Mouse (Mus musculus) limb, embryonic 15.5 days (tissue): ENCODE data around the gene Drg1. TPM values are rescaled to one million over a fixed set of nuclear protein-coding genes. Genes with fewer than 3 reads are reported as not detected.
"Not testable (repeated sequence)": the region's sequence is repeated elsewhere in the genome, so short reads cannot be mapped to it uniquely, and the experiment has no call there.

ENCODE experiments used
- ATAC-seq: fragments of 200-750 bp; cut with Nextera tagmentation; 2 replicates; pipeline ENCODE4 v1.8.0; 2017; ENCODE audit warnings: low read depth, moderate TSS enrichment; ENCODE audit not compliant: insufficient number of reproducible peaks, low FRiP score, low TSS enrichment
- H3K27ac ChIP-seq: fragments of 300-500 bp; sonication (generic); 2 replicates; pipeline ENCODE4 v1.5.1; 2015; ENCODE audit warnings: moderate library complexity, mild to moderate bottlenecking, inconsistent platforms
- H3K27me3 ChIP-seq: fragments of 300-500 bp; sonication (generic); 2 replicates; pipeline ENCODE4 v1.6.1; 2015; ENCODE audit warnings: inconsistent platforms
- H3K36me3 ChIP-seq: fragments of 300-500 bp; sonication (generic); 2 replicates; pipeline ENCODE4 v1.6.1; 2015; ENCODE audit warnings: inconsistent platforms
- H3K4me1 ChIP-seq: fragments of 300-500 bp; sonication (generic); 2 replicates; pipeline ENCODE4 v1.6.1; 2015; ENCODE audit warnings: inconsistent platforms
- H3K4me2 ChIP-seq: fragments of 300-500 bp; sonication (generic); 2 replicates; pipeline ENCODE4 v1.6.1; 2015; ENCODE audit warnings: mild to moderate bottlenecking, inconsistent platforms
- H3K4me3 ChIP-seq: fragments of 300-500 bp; sonication (generic); 2 replicates; pipeline ENCODE4 v1.5.1; 2015; ENCODE audit warnings: mild to moderate bottlenecking, inconsistent platforms
- H3K9ac ChIP-seq: fragments of 300-500 bp; sonication (generic); 2 replicates; pipeline ENCODE4 v1.6.1; 2015; ENCODE audit warnings: inconsistent platforms
- H3K9me3 ChIP-seq: fragments of 300-500 bp; sonication (generic); 2 replicates; pipeline ENCODE4 v1.6.1; 2016; ENCODE audit warnings: inconsistent platforms
- WGBS: fragments of 180-500 bp; shearing (Covaris S2); methylation state at CpG from one replicate; pipeline ENCODE4 v1.1.7; 2015; 5-methylcytosine and 5-hydroxymethylcytosine counted together
- polyA plus RNA-seq: library from polyadenylated mRNA; unstranded; fragments of >200 nt; fragmentation: Nextera tagmentation; extraction: Ambion mirVana; gene quantifications from 2 replicates; pipeline ENCODE4 v1.2.1, GENCODE M21; 2015

Gene Drg1
- polyA plus RNA-seq, 1 experiment from 2014 or later, result 191 TPM

DNA sequence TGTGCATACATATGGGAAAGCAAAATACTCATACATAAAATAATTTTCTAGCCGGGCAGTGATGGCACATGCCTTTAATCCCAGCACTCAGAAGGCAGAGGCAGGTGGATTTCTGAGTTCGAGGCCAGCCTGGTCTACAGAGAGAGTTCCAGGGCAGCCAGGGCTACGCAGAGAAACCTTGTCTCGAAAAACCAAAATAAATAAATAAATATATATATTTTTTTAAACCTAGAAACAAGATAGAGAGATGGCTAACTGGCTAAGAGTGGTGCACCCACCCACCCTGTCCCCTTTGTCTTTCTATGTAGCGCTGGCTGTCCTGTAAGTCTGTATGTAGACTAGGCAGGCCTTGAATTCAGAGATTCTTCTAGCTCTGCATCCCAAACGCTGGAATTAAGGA, 93.7 kb downstream of the Drg1 start:
- WGBS, result 58% methylated on average over 6 of the region's 6 CpGs
- H3K4me3 ChIP-seq, H3K36me3 ChIP-seq, H3K4me2 ChIP-seq, H3K27me3 ChIP-seq, H3K4me1 ChIP-seq, H3K27ac ChIP-seq, H3K9ac ChIP-seq, ATAC-seq: not testable (repeated sequence)
- peaks cover 13% of the 10 kb centered on the region for H3K9me3 ChIP-seq

DNA sequence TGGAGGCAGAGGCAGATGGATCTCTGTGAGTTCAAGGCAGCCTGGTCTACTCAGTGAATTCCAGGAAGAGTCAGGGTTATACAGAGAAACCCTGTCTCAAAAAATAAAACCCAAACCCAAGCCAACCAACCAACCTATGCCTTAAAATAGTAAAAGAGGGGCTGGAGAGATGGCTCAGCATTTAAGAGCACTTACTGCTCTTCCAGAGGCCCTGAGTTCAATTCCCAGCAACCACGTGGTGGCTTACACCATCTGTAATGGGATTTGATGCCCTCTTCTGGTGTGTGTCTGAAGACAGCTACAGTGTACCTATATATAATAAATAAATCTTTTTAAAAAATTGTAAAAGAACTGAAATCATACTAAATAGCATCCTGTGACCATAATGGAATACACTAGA, 94.3 kb downstream of the Drg1 start:
- H3K4me3 ChIP-seq, ATAC-seq, H3K27ac ChIP-seq, H3K4me2 ChIP-seq, H3K27me3 ChIP-seq, H3K36me3 ChIP-seq, H3K4me1 ChIP-seq, H3K9ac ChIP-seq: not testable (repeated sequence)
- 68% methylated on average over 1 of the region's 1 CpGs for WGBS
- H3K9me3 ChIP-seq, result peaks cover 14% of the 10 kb centered on the region

DNA sequence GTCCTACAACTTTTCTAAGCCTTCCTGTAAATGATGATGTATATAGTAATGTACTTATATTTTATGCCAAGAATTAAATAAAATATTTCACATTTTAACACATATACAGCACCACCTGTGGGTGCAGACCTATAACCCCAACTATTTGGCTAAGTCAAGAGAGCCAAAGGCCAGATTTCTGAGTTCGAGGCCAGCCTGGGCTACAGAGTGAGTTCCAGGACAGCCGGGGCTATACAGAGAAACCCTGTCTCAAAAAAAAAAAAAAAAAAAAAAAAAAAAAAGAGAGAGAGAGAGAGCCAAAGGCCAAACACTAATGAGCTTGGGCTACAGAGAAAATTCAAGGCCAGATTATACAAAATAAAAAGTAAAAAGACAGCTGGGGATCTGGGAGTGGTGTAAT, 97.2 kb downstream of the Drg1 start:
- not testable (repeated sequence) for H3K27ac ChIP-seq, H3K4me3 ChIP-seq, H3K36me3 ChIP-seq, H3K9ac ChIP-seq, H3K4me2 ChIP-seq, H3K27me3 ChIP-seq, H3K4me1 ChIP-seq
- 76% methylated on average over 2 of the region's 2 CpGs for WGBS
- H3K9me3 ChIP-seq, result peaks cover 17% of the 10 kb centered on the region
- peak; percentile 61 for ATAC-seq

DNA sequence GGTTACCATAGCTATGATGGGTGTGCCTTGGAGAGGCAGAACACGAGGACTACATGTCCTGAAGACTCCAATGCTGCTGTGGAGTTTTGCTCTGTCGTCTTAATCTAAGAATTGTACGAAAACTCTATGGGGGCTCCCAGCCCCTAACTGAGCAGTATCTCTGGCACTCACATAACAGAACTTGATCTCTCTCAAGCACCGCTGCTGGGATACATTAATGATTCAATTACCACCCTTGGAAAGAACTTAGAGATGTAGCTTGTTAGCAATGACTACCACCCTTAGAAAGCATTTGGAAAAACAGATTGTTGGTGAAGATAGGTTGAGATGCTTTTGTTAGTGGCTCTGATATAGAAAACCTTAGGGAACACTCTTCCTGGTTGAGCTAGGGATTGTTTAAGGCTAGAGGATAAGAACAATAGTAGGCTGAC, 98.6 kb downstream of the Drg1 start:
- H3K9me3 ChIP-seq, result peaks cover 10% of the 10 kb centered on the region
- not testable (repeated sequence) for H3K4me3 ChIP-seq, ATAC-seq, H3K4me1 ChIP-seq, H3K27me3 ChIP-seq, H3K36me3 ChIP-seq, H3K4me2 ChIP-seq, H3K27ac ChIP-seq, H3K9ac ChIP-seq
- 71% methylated on average over 4 of the region's 4 CpGs for WGBS

DNA sequence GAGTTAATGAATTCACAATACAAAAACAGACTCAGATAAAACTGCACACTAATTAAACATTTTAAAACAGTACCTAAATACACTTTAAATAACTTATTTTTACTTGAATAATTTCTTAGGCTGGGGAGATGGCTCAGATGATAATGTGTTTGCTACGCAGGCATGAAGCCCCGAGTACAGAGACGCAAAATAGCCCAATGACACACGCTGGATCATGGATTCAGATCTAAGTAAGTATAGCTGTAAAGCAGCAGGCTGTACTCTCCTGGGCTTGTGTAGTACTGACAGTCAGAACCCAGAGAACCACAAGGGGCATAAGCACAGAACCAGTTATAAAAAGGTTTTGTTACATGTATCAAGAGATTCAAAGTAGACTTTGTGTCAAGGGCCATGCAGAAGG, 99.1 kb downstream of the Drg1 start:
- H3K4me3 ChIP-seq, ATAC-seq, H3K27ac ChIP-seq, H3K9ac ChIP-seq, H3K27me3 ChIP-seq, H3K4me1 ChIP-seq, H3K4me2 ChIP-seq, H3K36me3 ChIP-seq: not testable (repeated sequence)
- WGBS, result 88% methylated on average over 4 of the region's 4 CpGs
- peaks cover 15% of the 10 kb centered on the region for H3K9me3 ChIP-seq

DNA sequence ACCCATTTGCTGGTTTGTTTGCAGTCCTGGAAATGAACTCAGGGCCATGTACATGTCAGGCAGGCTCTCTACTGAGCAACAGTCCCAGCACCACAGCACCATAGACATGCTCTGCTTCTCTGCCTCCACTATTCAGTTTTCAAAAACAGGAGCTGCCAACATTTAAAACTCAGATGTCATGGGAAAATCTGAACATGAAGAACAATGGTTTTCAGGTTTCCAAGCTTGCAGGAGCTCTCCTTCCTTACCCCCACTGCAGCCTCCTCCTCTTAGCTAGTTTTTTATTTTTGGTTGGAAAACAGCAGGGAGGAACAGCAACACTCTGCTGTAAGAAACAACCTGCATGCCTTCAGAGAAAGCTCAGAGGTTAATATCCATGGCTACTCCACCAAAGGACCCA, 99.9 kb downstream of the Drg1 start:
- peaks cover 18% of the 10 kb centered on the region for H3K9me3 ChIP-seq
- H3K4me3 ChIP-seq, H3K4me2 ChIP-seq, ATAC-seq, H3K4me1 ChIP-seq, H3K9ac ChIP-seq, H3K27me3 ChIP-seq, H3K27ac ChIP-seq, H3K36me3 ChIP-seq: not testable (repeated sequence)

DNA sequence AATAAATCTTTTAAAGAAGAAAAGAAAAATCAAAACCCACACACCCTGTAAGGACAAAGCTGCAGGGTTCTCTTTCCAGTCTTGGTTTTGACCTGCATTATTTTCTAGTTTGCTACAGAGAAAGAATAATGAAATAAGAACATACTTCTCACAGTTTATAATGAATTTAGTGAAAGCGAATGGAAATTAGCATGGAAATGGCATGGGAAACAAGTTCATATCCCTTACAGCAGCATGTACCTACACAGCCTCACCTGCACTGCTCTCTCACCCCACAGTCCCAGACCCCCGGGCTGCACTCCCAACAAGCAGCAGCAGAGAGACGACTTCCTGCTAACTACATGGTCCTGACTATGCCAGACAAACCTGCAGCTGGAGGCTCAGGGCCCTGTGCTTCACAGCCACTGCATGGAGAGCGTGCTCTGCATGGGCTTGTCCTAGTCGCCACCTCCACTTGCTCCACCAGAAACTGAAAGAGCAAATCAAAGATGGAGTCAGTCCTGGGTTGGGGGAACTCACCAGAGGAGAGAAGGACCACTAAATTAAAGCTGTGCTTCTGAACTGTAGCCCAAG, 100.9 kb downstream of the Drg1 start:
- H3K4me1 ChIP-seq, result not testable (repeated sequence)
- WGBS, result 69% methylated on average over 3 of the region's 5 CpGs

DNA sequence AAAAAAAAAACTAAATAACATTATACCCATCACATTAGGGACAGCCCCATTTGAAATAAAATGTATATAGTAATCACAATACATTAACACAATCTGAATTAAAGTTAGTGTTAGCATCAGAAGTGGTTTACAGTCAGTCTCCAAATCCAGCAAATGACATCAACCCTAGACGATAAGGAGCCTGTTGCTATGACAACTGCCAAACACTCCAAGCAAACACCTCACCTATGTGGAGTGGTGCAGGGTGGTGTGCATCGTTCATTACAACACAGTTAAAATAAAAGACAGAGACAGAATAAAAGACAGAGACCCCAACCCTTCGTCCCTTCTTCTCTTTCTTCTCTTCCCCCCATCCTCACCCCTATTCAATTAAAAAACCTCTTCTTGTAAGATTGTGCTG, 102.6 kb downstream of the Drg1 start:
- not testable (repeated sequence) for H3K36me3 ChIP-seq, H3K9ac ChIP-seq, H3K4me1 ChIP-seq, H3K27ac ChIP-seq, H3K4me2 ChIP-seq, H3K27me3 ChIP-seq, ATAC-seq, H3K4me3 ChIP-seq
- peaks cover 19% of the 10 kb centered on the region for H3K9me3 ChIP-seq
- 67% methylated on average over 3 of the region's 3 CpGs for WGBS

More for the DNA sequence above, 100.9 kb downstream of the Drg1 start:
- ATAC-seq, result peak; percentile 32
- H3K27ac ChIP-seq, H3K27me3 ChIP-seq, H3K4me3 ChIP-seq, H3K4me2 ChIP-seq, H3K36me3 ChIP-seq, H3K9ac ChIP-seq: not testable (repeated sequence)
- H3K9me3 ChIP-seq, result peaks cover 19% of the 10 kb centered on the region

DNA sequence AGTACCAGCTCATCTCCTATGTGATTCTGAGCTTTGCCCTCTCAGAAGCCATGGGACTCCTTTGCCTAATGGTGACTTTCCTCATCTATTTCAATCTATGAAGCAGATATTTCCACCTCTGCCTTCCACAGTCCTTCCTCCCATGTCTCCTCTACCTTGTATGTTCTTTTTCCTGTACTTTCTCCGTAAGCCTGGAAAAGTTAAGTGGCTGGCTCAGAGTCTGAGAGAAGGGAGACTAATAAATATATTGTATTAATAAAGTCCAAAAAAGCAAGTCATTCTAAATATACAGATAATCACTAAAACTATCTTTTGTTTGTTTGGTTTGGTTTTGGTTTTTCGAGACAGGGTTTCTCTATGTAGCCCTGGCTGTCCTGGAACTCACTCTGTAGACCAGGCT, 103.1 kb downstream of the Drg1 start:
- not testable (repeated sequence) for H3K27ac ChIP-seq, H3K36me3 ChIP-seq, H3K4me3 ChIP-seq, H3K27me3 ChIP-seq, H3K4me2 ChIP-seq, ATAC-seq, H3K4me1 ChIP-seq, H3K9ac ChIP-seq
- peaks cover 19% of the 10 kb centered on the region for H3K9me3 ChIP-seq
- WGBS, result 86% methylated on average over 2 of the region's 2 CpGs

DNA sequence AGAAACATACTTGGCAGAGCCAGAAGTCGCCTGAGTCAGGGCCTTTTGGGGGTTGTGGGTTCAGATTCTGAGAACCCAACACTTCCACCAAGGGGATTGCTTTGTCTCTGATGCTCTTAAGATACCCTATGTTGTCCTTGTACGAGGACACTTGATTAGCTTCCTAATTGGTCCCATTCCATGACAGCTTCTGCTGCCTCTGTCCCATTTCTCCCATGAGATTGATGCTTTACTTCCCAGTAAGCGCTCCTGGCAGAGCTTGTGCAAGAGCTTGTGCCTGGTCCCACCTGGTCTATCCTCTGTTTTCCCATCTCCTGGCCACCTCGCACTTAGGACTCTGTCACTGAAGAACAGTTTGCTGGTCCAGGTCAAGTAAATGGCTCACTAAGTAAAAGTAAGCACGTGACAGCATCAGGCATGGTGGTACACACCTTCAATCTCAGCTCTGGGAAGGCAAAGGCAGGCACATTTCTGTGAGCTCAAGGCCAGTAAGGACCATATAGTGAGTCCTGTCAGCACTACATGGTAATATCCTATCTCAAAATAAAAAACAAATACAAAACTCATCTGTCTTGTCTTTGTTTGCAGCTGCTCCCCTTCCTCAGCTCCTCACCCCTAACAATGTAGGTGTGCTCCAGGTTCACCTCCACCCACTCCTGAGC, 103.8 kb downstream of the Drg1 start:
- peak; percentile 50; the same call in 1 of the 2 replicates for ATAC-seq
- H3K4me1 ChIP-seq, result not testable (repeated sequence)
- 66% methylated on average over 5 of the region's 5 CpGs for WGBS

DNA sequence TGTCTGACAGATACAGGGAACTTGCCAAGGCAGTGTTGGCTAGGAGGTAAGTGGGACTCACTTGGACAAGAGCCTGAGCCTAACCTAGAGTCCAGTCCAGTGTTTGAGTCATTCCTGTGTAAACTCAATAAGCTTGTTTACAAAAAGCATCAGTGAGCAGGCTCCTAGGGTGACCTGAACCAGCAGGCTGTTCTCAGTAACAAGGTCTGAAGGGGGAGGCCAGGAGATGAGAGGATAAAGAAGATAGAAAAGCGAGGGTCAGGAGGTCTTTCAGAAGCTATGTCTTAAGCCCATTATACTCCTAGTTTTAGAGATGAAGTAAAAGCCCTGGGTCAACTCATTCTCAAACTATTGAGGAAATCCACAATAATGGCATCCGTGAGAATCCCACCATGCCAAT, 104.8 kb downstream of the Drg1 start:
- not testable (repeated sequence) for H3K4me2 ChIP-seq, H3K27ac ChIP-seq, H3K36me3 ChIP-seq, ATAC-seq, H3K27me3 ChIP-seq, H3K4me3 ChIP-seq, H3K9ac ChIP-seq, H3K4me1 ChIP-seq
- H3K9me3 ChIP-seq, result peaks cover 16% of the 10 kb centered on the region
- WGBS, result 58% methylated on average over 1 of the region's 2 CpGs

More for the DNA sequence above, 103.8 kb downstream of the Drg1 start:
- not testable (repeated sequence) for H3K27ac ChIP-seq, H3K27me3 ChIP-seq, H3K4me2 ChIP-seq, H3K9ac ChIP-seq, H3K4me3 ChIP-seq, H3K36me3 ChIP-seq
- peaks cover 16% of the 10 kb centered on the region for H3K9me3 ChIP-seq

DNA sequence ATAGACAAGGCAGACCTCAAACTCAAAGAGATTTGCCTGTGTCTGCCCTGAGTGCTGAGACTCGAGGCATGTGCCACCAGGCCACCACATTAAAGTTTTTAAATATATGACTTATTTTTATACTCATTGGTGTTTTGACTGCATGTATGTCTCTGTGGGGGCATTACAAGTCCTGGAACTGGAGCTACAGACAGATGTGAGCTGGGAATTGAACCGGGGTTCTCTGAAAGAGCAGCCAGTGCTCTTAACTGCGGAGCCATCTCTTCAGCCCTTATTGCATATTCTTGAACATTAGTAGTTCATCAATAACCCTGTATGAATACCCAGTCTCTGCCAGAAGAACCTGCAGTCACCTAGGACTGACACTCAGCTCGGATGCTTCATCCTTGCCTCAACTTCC, 107.4 kb downstream of the Drg1 start:
- H3K4me1 ChIP-seq, H3K9ac ChIP-seq, H3K27me3 ChIP-seq, H3K36me3 ChIP-seq, H3K4me3 ChIP-seq, H3K4me2 ChIP-seq, ATAC-seq, H3K27ac ChIP-seq: not testable (repeated sequence)
- WGBS, result 81% methylated on average over 4 of the region's 4 CpGs
- H3K9me3 ChIP-seq, result peaks cover 16% of the 10 kb centered on the region

DNA sequence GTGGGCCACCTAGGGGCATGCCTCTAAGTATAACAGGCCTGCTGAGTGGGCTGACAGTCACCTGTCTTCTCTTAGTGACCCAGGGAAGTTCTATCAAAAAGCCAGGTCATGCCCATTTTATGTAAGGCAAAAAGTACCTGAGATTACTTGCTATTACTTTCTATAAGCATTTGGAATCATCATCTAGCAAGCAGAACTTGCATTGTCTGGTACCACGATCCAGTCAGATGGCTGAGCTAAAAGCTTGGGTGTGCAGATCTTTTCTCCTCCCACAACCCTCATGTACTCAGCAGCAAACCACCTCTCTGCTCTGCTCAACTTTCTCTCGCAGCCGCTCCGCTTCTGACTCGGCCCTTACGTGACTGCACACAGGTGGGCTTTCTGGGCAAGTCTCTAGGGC, 108.2 kb downstream of the Drg1 start:
- not testable (repeated sequence) for H3K27me3 ChIP-seq, H3K9ac ChIP-seq, H3K27ac ChIP-seq, H3K36me3 ChIP-seq, H3K4me1 ChIP-seq, H3K4me3 ChIP-seq, ATAC-seq, H3K4me2 ChIP-seq
- H3K9me3 ChIP-seq, result peaks cover 19% of the 10 kb centered on the region
- WGBS, result 90% methylated on average over 6 of the region's 6 CpGs
